Mouse (Mus musculus) v-Abl transformed pro-B cells (cell line): Measurements from ENCODE around the gene Slfn5.
"Not testable (repeated sequence)": the region's sequence is repeated elsewhere in the genome, so short reads cannot be mapped to it uniquely, and the experiment has no call there.

Experiments
- in situ Hi-C, 2 experiments: fragments of 400-800 bp; cut with MboI; formaldehyde crosslinking; loops; one replicate each; pipeline ENCODE4 v1.15.1; 2025; ENCODE audit not compliant: unreplicated experiment in 2 of 2

The Slfn5 gene

GRCm38 (mm10) chr11:82950736-82951481 is at the start of gene Slfn5:
Gene Slfn5, plus strand, starts transcription at chr11:82951349.
- in situ Hi-C loops, result loop anchor here in 1 of 2 experiments (25.0 kb wide), 1 partner anchor 161 kb away; the partner anchor contains the start of gene Slfn1

- in situ Hi-C loops, result loop anchor here (25.0 kb wide), 1 partner anchor 286 kb away; the partner anchor contains the start of genes Slfn3 (in 2 of the 2) and Slfn4 (in 2 of the 2)
Measured at GRCm38 (mm10) chr11:82901606-82902310, 49.4 kb upstream of the Slfn5 start.

GRCm38 (mm10) chr11:82904952-82905351 is 46.2 kb upstream of the Slfn5 start:
- in situ Hi-C loops, result loop anchor here (25.0 kb wide), 1 partner anchor 282 kb away; the partner anchor contains the start of genes Slfn3 (in 2 of the 2) and Slfn4 (in 2 of the 2)

- in situ Hi-C loops, result loop anchor here (25.0 kb wide), 1 partner anchor 281 kb away; the partner anchor contains the start of genes Slfn3 (in 2 of the 2) and Slfn4 (in 2 of the 2)
Measured at GRCm38 (mm10) chr11:82905816-82906215, 45.3 kb upstream of the Slfn5 start.

- in situ Hi-C loops, result loop anchor here (25.0 kb wide), 1 partner anchor 279 kb away; the partner anchor contains the start of genes Slfn3 (in 2 of the 2) and Slfn4 (in 2 of the 2)
Measured at GRCm38 (mm10) chr11:82907651-82908607, 43.2 kb upstream of the Slfn5 start, which contains the start of gene Nle1. Gene Nle1, minus strand, starts transcription at chr11:82908411.

GRCm38 (mm10) chr11:82908608-82908989 is 42.5 kb upstream of the Slfn5 start:
- in situ Hi-C loops, result loop anchor here (25.0 kb wide), 1 partner anchor 279 kb away; the partner anchor contains the start of genes Slfn3 (in 2 of the 2) and Slfn4 (in 2 of the 2)

GRCm38 (mm10) chr11:82910250-82910649 is 40.9 kb upstream of the Slfn5 start, which contains the start of gene Unc45b:
Gene Unc45b, plus strand, starts transcription at chr11:82910550.
- in situ Hi-C loops, result loop anchor here (5.0 to 25.0 kb wide), 3 partner anchors 125 to 512 kb away; partner anchors contain the start of genes Slfn3 (in 2 of the 2) and Slfn4 (in 2 of the 2)

- in situ Hi-C loops, result loop anchor here (5.0 to 25.0 kb wide), 3 partner anchors 124 to 511 kb away; partner anchors contain the start of genes Slfn3 (in 2 of the 2) and Slfn4 (in 2 of the 2)
Measured at GRCm38 (mm10) chr11:82910679-82911389, 40.3 kb upstream of the Slfn5 start.

GRCm38 (mm10) chr11:82914711-82915352 is 36.3 kb upstream of the Slfn5 start:
- in situ Hi-C loops, result loop anchor here (5.0 to 25.0 kb wide), 5 partner anchors 42 to 507 kb away; partner anchors contain the start of genes Slfn3 (in 2 of the 2) and Slfn4 (in 2 of the 2)

GRCm38 (mm10) chr11:82920768-82921167 is 30.4 kb upstream of the Slfn5 start:
- in situ Hi-C loops, result loop anchor here (10.0 to 25.0 kb wide), 2 partner anchors 114 to 267 kb away; partner anchors contain the start of genes Slfn3 (in 2 of the 2) and Slfn4 (in 2 of the 2)

GRCm38 (mm10) chr11:82921691-82922090 is 29.5 kb upstream of the Slfn5 start:
- in situ Hi-C loops, result loop anchor here (10.0 to 25.0 kb wide), 2 partner anchors 113 to 266 kb away; partner anchors contain the start of genes Slfn3 (in 2 of the 2) and Slfn4 (in 2 of the 2)

- in situ Hi-C loops, result loop anchor here (10.0 to 25.0 kb wide), 2 partner anchors 111 to 263 kb away; partner anchors contain the start of genes Slfn3 (in 2 of the 2) and Slfn4 (in 2 of the 2)
Measured at GRCm38 (mm10) chr11:82923910-82924309, 27.2 kb upstream of the Slfn5 start.

- in situ Hi-C loops, result loop anchor here in 1 of 2 experiments (10.0 kb wide), 1 partner anchor 106 kb away; no protein-coding TSS in a partner anchor
Measured at GRCm38 (mm10) chr11:82928897-82929632, 22.1 kb upstream of the Slfn5 start.

- in situ Hi-C loops, result loop anchor here in 1 of 2 experiments (10.0 kb wide), 1 partner anchor 105 kb away; no protein-coding TSS in a partner anchor
Measured at GRCm38 (mm10) chr11:82929633-82929950, 21.6 kb upstream of the Slfn5 start.

- in situ Hi-C loops, result not testable (repeated sequence)
Measured at GRCm38 (mm10) chr11:82930391-82930955, 20.7 kb upstream of the Slfn5 start.

- in situ Hi-C loops, result not testable (repeated sequence)
Measured at GRCm38 (mm10) chr11:82931161-82931560, 20.0 kb upstream of the Slfn5 start.
